Mouse (Mus musculus) ES-E14 (cell line): Measurements from ENCODE around the gene Shank3.
A peak's percentile ranks its signal among the peaks of the same experiment; 100 is the strongest.

Source experiments
- HCFC1 ChIP-seq: IDR thresholded peaks from 2 replicates; pipeline ENCODE4 v1.6.1; 2012; ENCODE audit warnings: low read length, inconsistent platforms, borderline replicate concordance; ENCODE audit not compliant: insufficient read depth
- MAFK ChIP-seq: IDR thresholded peaks from 2 replicates; pipeline ENCODE4 v1.6.1; 2014; ENCODE audit warnings: mild to moderate bottlenecking, low read depth, low read length, inconsistent platforms; ENCODE audit not compliant: insufficient read depth
- ZC3H11A ChIP-seq: IDR thresholded peaks from 2 replicates; pipeline ENCODE4 v1.6.1; 2012; ENCODE audit warnings: low read depth, mild to moderate bottlenecking, inconsistent platforms, low read length, borderline replicate concordance

DNA sequence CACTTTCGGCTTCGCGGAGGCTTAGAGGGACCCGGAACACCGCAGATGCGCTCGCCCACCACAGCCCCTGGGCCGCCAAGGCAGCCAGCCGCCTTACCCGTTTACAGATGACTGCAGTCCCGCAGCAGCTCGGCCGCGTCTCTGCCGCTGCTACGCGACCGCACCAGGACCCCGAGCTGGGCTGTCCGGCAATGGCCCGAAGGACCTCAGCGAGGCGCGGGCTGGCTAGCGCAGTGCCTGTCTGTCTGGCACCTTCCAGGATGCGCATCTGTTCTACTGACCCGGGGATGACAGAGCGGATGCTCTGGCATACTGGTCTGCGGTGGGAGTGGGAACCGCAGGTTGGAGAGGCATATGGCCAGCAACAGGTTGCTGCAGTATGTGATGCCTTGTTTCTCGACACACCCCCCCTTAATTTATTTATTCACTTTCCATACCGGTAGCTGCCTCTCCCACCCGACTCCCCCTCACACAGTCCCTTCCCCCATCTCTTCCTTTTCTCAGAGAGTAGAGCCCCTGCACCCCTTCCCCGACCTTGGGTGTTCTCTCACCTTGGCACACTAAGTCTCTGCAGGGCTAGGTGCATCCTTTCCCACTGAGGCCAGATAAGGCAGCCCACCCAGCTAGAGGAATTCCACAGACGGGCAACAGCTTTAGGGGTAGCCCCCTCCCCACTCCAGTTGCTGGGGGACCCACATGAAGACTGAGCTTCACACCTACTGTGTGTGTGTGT lies 92.5 kb downstream of the Shank3 start, which contains the start of gene Rabl2:
- peak; percentile 71 for TF ChIP-seq HCFC1
- TF ChIP-seq MAFK: no peak
- no peak for TF ChIP-seq ZC3H11A
